Mouse (Mus musculus) stomach, postnatal 0 days (tissue): ENCODE results near the gene Dusp14. TPM values are rescaled to one million over a fixed set of nuclear protein-coding genes. Genes with fewer than 3 reads are reported as not detected.

ENCODE experiments used
- ATAC-seq: fragments of 200-750 bp; cut with Nextera tagmentation; 2 replicates; pipeline ENCODE4 v1.8.0; 2017; ENCODE audit not compliant: low FRiP score, low TSS enrichment
- DNase-seq: peaks from one replicate; pipeline ENCODE4 v3.0.0-alpha.2; 2016; ENCODE audit warnings: low spot score
- H3K27ac ChIP-seq: fragments of 300-500 bp; sonication (generic); replicated peaks from 2 replicates; pipeline ENCODE4 v1.5.1; 2014; ENCODE audit warnings: mild to moderate bottlenecking, control low read depth
- H3K27me3 ChIP-seq: fragments of 300-500 bp; sonication (generic); 2 replicates; pipeline ENCODE4 v1.6.1; 2014; ENCODE audit warnings: low read length; ENCODE audit not compliant: control insufficient read depth, insufficient read depth
- H3K36me3 ChIP-seq: fragments of 300-500 bp; sonication (generic); 2 replicates; pipeline ENCODE4 v1.6.1; 2014; ENCODE audit warnings: low read length, mixed read lengths; ENCODE audit not compliant: control insufficient read depth, insufficient read depth
- H3K4me1 ChIP-seq: fragments of 300-500 bp; sonication (generic); replicated peaks from 2 replicates; pipeline ENCODE4 v1.6.1; 2014; ENCODE audit warnings: antibody characterized with exemption; ENCODE audit not compliant: control insufficient read depth, insufficient read depth
- H3K4me2 ChIP-seq: fragments of 300-500 bp; sonication (generic); replicated peaks from 2 replicates; pipeline ENCODE4 v1.6.1; 2014; ENCODE audit warnings: low read depth, mild to moderate bottlenecking, control low read depth, moderate library complexity
- H3K4me3 ChIP-seq: fragments of 300-500 bp; sonication (generic); 2 replicates; pipeline ENCODE4 v1.5.1; 2014; ENCODE audit warnings: low read depth, low read length, control low read depth
- H3K9ac ChIP-seq: fragments of 300-500 bp; sonication (generic); 2 replicates; pipeline ENCODE4 v1.6.1; 2014; ENCODE audit warnings: mild to moderate bottlenecking, low read length, control low read depth, mixed read lengths
- H3K9me3 ChIP-seq: fragments of 300-500 bp; sonication (generic); 2 replicates; pipeline ENCODE4 v1.6.1; 2016; ENCODE audit warnings: low read length; ENCODE audit not compliant: control insufficient read depth
- CTCF ChIP-seq: IDR thresholded peaks from 2 replicates; pipeline ENCODE4 v1.5.1; 2016; ENCODE audit warnings: antibody characterized with exemption, low read depth, mild to moderate bottlenecking, moderate library complexity
- EP300 ChIP-seq: optimal IDR thresholded peaks from 2 replicates; pipeline ENCODE3; 2016; ENCODE audit warnings: antibody characterized with exemption
- WGBS: fragments of 180-500 bp; shearing (Covaris S2); extraction: QIAGEN DNeasy Blood & Tissue Kit; methylation state at CpG from one replicate; pipeline ENCODE4 v1.1.7; 2014; 5-methylcytosine and 5-hydroxymethylcytosine counted together
- polyA plus RNA-seq: library from polyadenylated mRNA; unstranded; fragments of >200 nt; fragmentation: Nextera tagmentation; extraction: Ambion mirVana; gene quantifications from 2 replicates; pipeline ENCODE4 v1.2.1, GENCODE M21; 2015

Dusp14 gene
- polyA plus RNA-seq, 1 experiment from 2014 or later = 118 TPM

DNA sequence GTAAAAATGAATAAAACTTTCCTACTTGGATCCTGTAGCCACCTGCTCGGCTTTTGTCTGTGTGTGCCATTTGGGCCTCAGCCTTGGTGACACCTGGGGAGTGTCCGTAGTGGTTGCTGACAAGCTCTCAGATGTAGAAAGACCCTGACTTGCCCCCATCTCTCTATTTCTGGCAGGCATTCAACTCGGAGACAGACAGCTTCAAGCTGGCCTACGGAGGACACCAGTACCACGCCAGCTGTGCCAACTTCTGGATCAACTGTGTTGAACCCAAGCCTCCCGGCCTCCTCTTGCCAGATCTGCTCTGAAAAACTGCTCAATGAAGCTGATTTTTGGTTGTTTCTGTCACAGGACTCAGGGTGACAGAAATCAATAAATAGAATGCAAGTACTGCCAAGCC, 28.4 kb downstream of the Dusp14 start:
- Histone ChIP-seq H3K27me3 (no peaks in the 10 kb centered on the region), H3K4me3 (no peak overlapping the region), H3K9ac (no peak overlapping the region), H3K27ac (no peak overlapping the region), H3K4me2 (no peak overlapping the region), H3K4me1 (no peaks in the 10 kb centered on the region), H3K9me3 (no peaks in the 10 kb centered on the region), H3K36me3 (no peaks in the 10 kb centered on the region)
- ATAC-seq (no peak), DNase-seq (no peak)
- WGBS = 73% methylated on average over 6 of the region's 6 CpGs
- TF ChIP-seq EP300 (no peak), CTCF (no peak)

DNA sequence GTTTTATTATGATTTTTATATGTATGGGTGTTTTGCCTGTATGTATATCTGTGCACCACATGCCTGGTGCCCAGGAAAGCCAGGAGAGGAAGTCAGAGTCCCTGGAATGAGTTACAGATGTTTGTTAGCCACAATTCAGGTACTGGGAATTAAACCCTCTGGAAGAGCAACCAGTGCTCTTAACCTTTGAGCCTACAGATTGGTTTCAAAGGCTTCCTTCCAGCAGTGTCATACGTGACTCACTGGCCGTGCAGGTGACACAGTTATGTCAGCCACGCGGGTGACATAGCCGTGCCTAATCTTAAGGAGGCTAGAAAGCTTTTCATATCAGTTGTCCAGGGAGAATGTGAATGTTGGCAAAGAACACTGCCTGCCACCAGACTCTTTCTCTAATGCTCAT, 35.4 kb downstream of the Dusp14 start:
- no peak overlapping the region for H3K9ac ChIP-seq
- H3K9me3 ChIP-seq = no peaks in the 10 kb centered on the region
- no peaks in the 10 kb centered on the region for H3K4me1 ChIP-seq
- DNase-seq = no peak
- H3K36me3 ChIP-seq = peaks cover 7% of the 10 kb centered on the region
- no peak overlapping the region for H3K4me3 ChIP-seq
- H3K27me3 ChIP-seq = no peaks in the 10 kb centered on the region
- H3K27ac ChIP-seq = no peak overlapping the region
- TF ChIP-seq CTCF (no peak), EP300 (no peak)
- 75% methylated on average over 5 of the region's 5 CpGs for WGBS
- no peak for ATAC-seq
- H3K4me2 ChIP-seq = no peak overlapping the region

DNA sequence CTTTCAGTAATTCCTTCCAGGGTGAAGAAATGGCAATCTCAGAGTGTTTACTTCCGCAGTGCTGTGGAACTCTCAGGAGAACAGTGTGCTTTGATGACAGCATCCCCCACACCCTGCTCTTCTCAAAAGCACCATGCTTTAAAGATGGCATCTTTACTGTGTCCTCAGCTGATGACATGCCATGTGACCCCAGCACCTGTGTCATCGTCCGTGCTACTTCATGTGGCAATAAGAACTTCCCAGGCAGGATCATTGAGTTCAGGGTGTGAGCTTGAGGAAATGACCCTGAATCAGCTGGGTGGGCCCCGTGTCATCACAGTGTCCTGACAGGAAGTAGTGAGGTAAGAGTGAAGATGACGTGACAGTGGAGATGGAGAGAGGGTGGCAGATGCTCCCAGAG, 36.5 kb downstream of the Dusp14 start:
- TF ChIP-seq CTCF (no peak), EP300 (no peak)
- Histone ChIP-seq H3K4me3 (no peak overlapping the region), H3K4me1 (no peaks in the 10 kb centered on the region), H3K9ac (no peak overlapping the region), H3K4me2 (no peak overlapping the region), H3K9me3 (no peaks in the 10 kb centered on the region), H3K27me3 (no peaks in the 10 kb centered on the region), H3K36me3 (peaks cover 7% of the 10 kb centered on the region), H3K27ac (no peak overlapping the region)
- ATAC-seq = peak; percentile 55; the same call in 1 of the 2 replicates
- no peak for DNase-seq
- 88% methylated on average over 5 of the region's 5 CpGs for WGBS

DNA sequence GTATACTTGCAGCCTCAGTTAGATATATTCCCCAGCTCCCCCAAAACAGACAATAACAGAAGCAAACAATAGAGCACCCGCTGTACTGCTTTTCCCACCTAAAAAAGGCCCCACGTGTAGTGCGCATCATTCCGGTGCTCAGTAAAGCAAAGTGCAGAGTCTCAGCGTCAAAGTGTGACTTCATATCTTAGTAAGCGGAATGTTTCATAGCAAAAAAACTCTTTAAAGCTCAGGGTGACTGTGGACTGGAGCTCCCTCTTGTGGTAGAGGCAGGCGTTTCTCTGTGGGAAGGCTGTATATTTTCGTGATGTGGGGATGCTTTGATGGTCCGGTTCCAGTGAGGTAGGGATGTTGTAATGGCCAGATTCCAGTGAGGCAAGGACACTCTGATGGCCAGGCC, 37.1 kb downstream of the Dusp14 start:
- Histone ChIP-seq H3K9me3 (no peaks in the 10 kb centered on the region), H3K4me3 (no peak overlapping the region), H3K27me3 (no peaks in the 10 kb centered on the region), H3K36me3 (peaks cover 7% of the 10 kb centered on the region), H3K27ac (no peak overlapping the region), H3K4me2 (no peak overlapping the region), H3K4me1 (no peaks in the 10 kb centered on the region), H3K9ac (no peak overlapping the region)
- DNase-seq (peak; percentile 68), ATAC-seq (peak; percentile 41; the same call in 1 of the 2 replicates)
- WGBS = 49% methylated on average over 9 of the region's 9 CpGs
- TF ChIP-seq CTCF (peak; percentile 88), EP300 (no peak)

DNA sequence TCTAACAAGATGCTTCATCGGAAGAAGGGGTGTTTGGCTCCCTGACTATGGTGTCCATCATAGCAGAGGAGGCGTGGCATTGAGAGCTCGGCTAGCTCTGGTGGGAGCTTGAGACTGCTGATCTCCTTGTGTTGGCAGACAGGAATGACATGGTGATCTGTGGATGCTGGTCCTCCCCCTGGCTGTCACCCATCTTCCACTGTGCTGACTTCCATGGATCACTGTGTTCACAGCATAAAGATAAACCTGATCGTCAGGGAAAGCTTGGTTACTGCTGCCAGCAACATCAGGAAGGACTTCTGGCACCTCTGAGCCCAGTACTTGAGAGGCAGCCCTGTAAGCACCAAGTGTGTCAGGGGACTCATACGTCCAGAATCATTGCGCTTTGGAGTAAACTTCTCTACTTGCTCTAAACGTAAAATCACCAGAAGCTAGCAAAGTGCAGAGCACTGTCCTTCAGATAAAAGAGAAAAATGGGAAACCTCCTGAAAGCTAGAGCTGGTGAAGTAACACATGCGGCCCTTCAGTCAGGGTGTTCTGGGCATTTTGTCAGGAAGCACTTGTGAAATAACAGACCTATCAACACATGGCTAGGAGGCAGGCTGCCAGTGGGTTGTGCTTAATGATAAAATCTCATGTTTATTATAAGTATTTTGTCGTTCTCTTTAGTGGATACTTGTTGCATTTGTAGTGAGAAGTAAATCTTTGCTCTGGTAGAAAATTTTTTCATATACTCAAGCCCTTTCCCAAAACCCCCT, 40.6 kb downstream of the Dusp14 start:
- Histone ChIP-seq H3K27ac (no peak overlapping the region), H3K9ac (no peak overlapping the region), H3K27me3 (no peaks in the 10 kb centered on the region), H3K9me3 (no peaks in the 10 kb centered on the region), H3K36me3 (peaks cover 19% of the 10 kb centered on the region), H3K4me1 (no peaks in the 10 kb centered on the region), H3K4me3 (no peak overlapping the region), H3K4me2 (no peak overlapping the region)
- ATAC-seq = no peak
- no peak for DNase-seq
- TF ChIP-seq EP300 = no peak
- TF ChIP-seq CTCF = no peak
- WGBS = 55% methylated on average over 9 of the region's 9 CpGs

DNA sequence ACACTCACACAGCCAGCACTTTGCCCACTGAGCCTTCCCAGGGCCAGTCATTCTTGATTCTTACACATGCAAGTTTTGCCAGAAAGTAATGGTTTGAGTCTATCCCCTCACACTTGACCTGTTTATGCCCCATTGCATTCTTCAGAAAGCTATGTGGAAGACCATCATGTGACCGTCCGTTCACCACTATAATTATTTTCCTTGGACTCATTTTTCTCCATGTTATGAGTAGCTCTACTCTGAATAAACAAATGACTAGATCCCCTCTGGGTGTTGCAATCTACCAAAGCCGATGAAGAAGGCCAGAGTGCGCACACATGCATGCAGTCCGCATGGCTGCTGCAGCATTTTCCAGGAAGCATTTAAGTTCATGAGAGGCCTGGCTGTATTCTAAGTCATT, 41.8 kb downstream of the Dusp14 start:
- WGBS = 63% methylated on average over 5 of the region's 5 CpGs
- DNase-seq (no peak), ATAC-seq (no peak)
- Histone ChIP-seq H3K9me3 (no peaks in the 10 kb centered on the region), H3K4me3 (no peak overlapping the region), H3K36me3 (peaks cover 16% of the 10 kb centered on the region), H3K27ac (no peak overlapping the region), H3K9ac (no peak overlapping the region), H3K27me3 (no peaks in the 10 kb centered on the region), H3K4me2 (no peak overlapping the region), H3K4me1 (no peaks in the 10 kb centered on the region)
- TF ChIP-seq EP300 (no peak), CTCF (no peak)
